Mouse (Mus musculus) heart, adult 2 months (tissue): ENCODE results near the gene Sf3b3.

ENCODE experiments used
- CTCF ChIP-seq: fragments of 200-600 bp; IDR thresholded peaks from 2 replicates; pipeline ENCODE4 v1.8.1; 2022; ENCODE audit warnings: antibody characterized with exemption, mild to moderate bottlenecking, moderate library complexity
- EP300 ChIP-seq: fragments of 200-500 bp; IDR thresholded peaks from 2 replicates; pipeline ENCODE4 v1.6.1; 2011; ENCODE audit warnings: low read depth, low read length, control low read depth; ENCODE audit not compliant: insufficient read depth
- POLR2A ChIP-seq: fragments of 200-500 bp; IDR thresholded peaks from 2 replicates; pipeline ENCODE4 v1.6.1; 2011; ENCODE audit warnings: mild to moderate bottlenecking, low read depth, low read length, control low read depth; ENCODE audit not compliant: insufficient read depth

DNA sequence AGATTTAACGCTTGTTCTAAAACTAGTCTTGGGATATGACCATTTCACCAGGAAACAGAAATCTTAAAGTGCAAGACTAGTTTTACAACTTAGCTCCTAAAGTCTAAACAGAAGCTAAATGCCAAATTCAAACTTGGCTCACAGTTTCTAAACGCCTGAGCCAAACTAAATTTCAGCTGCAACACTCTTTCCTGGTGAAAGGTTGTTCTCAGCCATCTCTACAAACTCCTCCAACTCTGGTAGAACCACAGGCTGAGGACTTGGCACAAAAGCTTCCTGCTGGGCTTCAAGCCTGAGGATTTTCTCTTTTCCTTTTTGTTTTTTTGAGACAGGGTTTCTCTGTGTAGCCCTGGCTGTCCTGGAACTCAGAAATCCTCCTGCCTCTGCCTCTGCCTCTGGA lies 26.3 kb downstream of the Sf3b3 start:
- TF ChIP-seq CTCF = no peak
- no peak for TF ChIP-seq EP300
- TF ChIP-seq POLR2A = no peak
